Mouse (Mus musculus): ENCODE results near the gene H2-DMb1. TPM values are rescaled to one million over a fixed set of nuclear protein-coding genes. Genes with fewer than 3 reads are reported as not detected.
A peak's percentile ranks its signal among the peaks of the same experiment; 100 is the strongest.

Gene H2-DMb1
- total RNA-seq (2012; rRNA removed), result 60.7 and 67.0 TPM in 2 replicates
- total RNA-seq (2014; rRNA removed), result 77.4 and 102 TPM in 2 replicates
- 147 and 149 TPM in 2 replicates for polyA plus RNA-seq (2012; ENCODE audit: insufficient read length, low read depth)

DNA sequence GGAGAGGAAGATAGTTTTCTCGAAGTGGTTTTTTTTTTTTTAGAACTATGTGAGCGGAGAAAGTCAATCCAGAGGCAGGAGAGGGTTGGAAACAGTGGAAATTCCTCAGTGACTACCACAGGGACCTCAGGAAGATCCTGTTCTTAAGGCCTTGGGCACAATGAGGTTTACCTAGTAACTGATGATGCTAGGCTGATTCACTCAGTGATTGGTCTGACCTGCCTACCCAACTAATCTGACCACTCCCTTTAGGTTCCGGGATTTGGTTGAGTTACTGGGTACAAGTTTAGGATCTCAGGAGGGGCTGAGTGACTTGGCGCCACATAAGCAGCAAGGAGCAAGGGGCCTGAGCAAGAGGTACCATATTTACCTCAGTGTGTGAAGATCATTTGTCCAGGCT is at the start of gene H2-DMb1:
H2-DMb1 (plus strand) TSS at position 150 of the 400 bp plus-strand sequence.
- Histone ChIP-seq H3K4me2 (ENCODE audit: insufficient read depth, low read depth, poor library complexity, severe bottlenecking) (no peak within 1 kb of the TSS), H3K9me3 (replicated peaks; ENCODE audit: low read length) (no peaks in the 10 kb centered on the region), H3K4me1 (ENCODE audit: control insufficient read depth in 1 of 2, insufficient read depth in 2 of 2) (peaks cover 2 to 17% of the 10 kb centered on the region in 2 experiments; a peak in 3 of 4 replicates), H3K27me3 (replicated peaks) (no peaks in the 10 kb centered on the region), H3K79me2 (replicated peaks; ENCODE audit: control insufficient read depth, extremely low read depth, insufficient read depth, poor library complexity, severe bottlenecking) (no peaks in the 10 kb centered on the region), H3K27ac (ENCODE audit: insufficient read depth, low read depth) (no peak within 1 kb of the TSS), H3K9ac (ENCODE audit: insufficient read depth, low read depth) (no peak within 1 kb of the TSS), H3K36me3 (replicated peaks in 1 of 2; ENCODE audit: control insufficient read depth in 1 of 2, insufficient read depth in 1 of 2, low read length in 1 of 2) (peaks cover 5 to 30% of the 10 kb centered on the region in 2 experiments), H3K4me3 (replicated peaks in 1 of 3; ENCODE audit: low read depth in 2 of 3, low read length in 2 of 3, poor library complexity in 1 of 3) (peak within 1 kb of the TSS in 2 of 3 experiments; percentile 37 to 44)
- in situ Hi-C loops (cut with MboI; ENCODE audit: low pct_ligation_motif_present, low pct_unique_long_range_greater_than_20kb, low sequenced_read_pairs) (no loop called here), dilution Hi-C loops (cut with MboI; ENCODE audit: extremely low pct_ligation_motif_present, extremely low pct_unique_long_range_greater_than_20kb, low sequenced_read_pairs) (no loop called here)
- peak; percentile 94 for DNase-seq (ENCODE audit: extremely low read depth)
- TF ChIP-seq USF2 (conservative IDR thresholded peaks at IDR 0.05; ENCODE audit: low read depth, low read length), result no peak
- TF ChIP-seq CHD1 (IDR thresholded peaks at IDR 0.05; ENCODE audit: low read depth, low read length), result no peak
- TF ChIP-seq MEF2A (IDR thresholded peaks at IDR 0.05; ENCODE audit: borderline replicate concordance, low read depth, low read length), result no peak
- TF ChIP-seq POLR2A (IDR thresholded peaks at IDR 0.05; ENCODE audit: low read depth, low read length), result no peak
- no peak for TF ChIP-seq SIN3A (IDR thresholded peaks at IDR 0.05; ENCODE audit: low read length)
- no peak for TF ChIP-seq ETS1 (conservative IDR thresholded peaks at IDR 0.05; ENCODE audit: low read depth, low read length)
- no peak for TF ChIP-seq UBTF (IDR thresholded peaks at IDR 0.05; ENCODE audit: low read depth, low read length)
- TF ChIP-seq NRF1 (IDR thresholded peaks at IDR 0.05; ENCODE audit: low read depth, low read length), result peak; percentile 40
- no peak for TF ChIP-seq USF1 (IDR thresholded peaks at IDR 0.05; ENCODE audit: low read depth, low read length)
- no peak for TF ChIP-seq MAX (IDR thresholded peaks at IDR 0.05; ENCODE audit: low read length)
- no peak for TF ChIP-seq ZC3H11A (IDR thresholded peaks at IDR 0.05; ENCODE audit: low read depth, low read length)
- TF ChIP-seq RAD21 (IDR thresholded peaks at IDR 0.05; ENCODE audit: low read depth, low read length), result no peak
- no peak for TF ChIP-seq NELFE (IDR thresholded peaks at IDR 0.05; ENCODE audit: low read depth, low read length)
- no peak for TF ChIP-seq IRF4 (IDR thresholded peaks at IDR 0.05; ENCODE audit: low read depth, low read length)
- no peak for TF ChIP-seq EP300 (IDR thresholded peaks at IDR 0.05; ENCODE audit: low read length)
- no peak for TF ChIP-seq ZNF384 (IDR thresholded peaks at IDR 0.05; ENCODE audit: low read depth, low read length)
- no peak for TF ChIP-seq PAX5 (IDR thresholded peaks at IDR 0.05; ENCODE audit: low read length)
- no peak for TF ChIP-seq JUND (conservative IDR thresholded peaks at IDR 0.05; ENCODE audit: low read depth, low read length)
- peak; percentile 65 for TF ChIP-seq ELF1 (IDR thresholded peaks at IDR 0.05; ENCODE audit: low read depth, low read length)
- TF ChIP-seq CHD2 (IDR thresholded peaks at IDR 0.05; ENCODE audit: low read length), result peak; percentile 98
- no peak for TF ChIP-seq ZMIZ1 (IDR thresholded peaks at IDR 0.05; ENCODE audit: low read depth, low read length)
- TF ChIP-seq MAFK (IDR thresholded peaks at IDR 0.05; ENCODE audit: insufficient replicate concordance, low read length), result no peak
- no peak for TF ChIP-seq POLR2AphosphoS2 (IDR thresholded peaks at IDR 0.05; ENCODE audit: low read depth, low read length)
- TF ChIP-seq E2F4 (IDR thresholded peaks at IDR 0.05; ENCODE audit: insufficient replicate concordance, low read depth, low read length), result no peak
- TF ChIP-seq MAZ (IDR thresholded peaks at IDR 0.05; ENCODE audit: low read depth, low read length), result no peak
- no peak for TF ChIP-seq MXI1 (IDR thresholded peaks at IDR 0.05; ENCODE audit: low read depth, low read length)
- no peak for TF ChIP-seq KAT2A (IDR thresholded peaks at IDR 0.05; ENCODE audit: insufficient replicate concordance, low read length)
- TF ChIP-seq HCFC1 (IDR thresholded peaks at IDR 0.05; ENCODE audit: low read depth, low read length), result 0 out of 2 replicates have a peak, but pooled peaks have one; percentile 12
- TF ChIP-seq BHLHE40 (IDR thresholded peaks at IDR 0.05; ENCODE audit: low read depth, low read length), result no peak
- no peak for TF ChIP-seq TCF12 (IDR thresholded peaks at IDR 0.05; ENCODE audit: low read depth, low read length)
- TF ChIP-seq MYC (IDR thresholded peaks at IDR 0.05; ENCODE audit: low read depth, low read length), result 0 out of 2 replicates have a peak, but pooled peaks have one; percentile 34
- no peak for TF ChIP-seq RCOR1 (conservative IDR thresholded peaks at IDR 0.05; ENCODE audit: low read depth, low read length)
- TF ChIP-seq SMC3 (IDR thresholded peaks at IDR 0.05; ENCODE audit: low read depth, low read length), result no peak
- peak; percentile 15; the same call in 1 of the 2 replicates for TF ChIP-seq ZKSCAN1 (IDR thresholded peaks at IDR 0.05; ENCODE audit: borderline replicate concordance, low read depth, low read length)
- no peak for TF ChIP-seq CTCF (conservative IDR thresholded peaks at IDR 0.05 in 1 of 2, IDR thresholded peaks at IDR 0.05 in 1 of 2; ENCODE audit: low read depth in 2 of 2, low read length in 2 of 2)
- no peak for TF ChIP-seq GABPA (IDR thresholded peaks at IDR 0.05; ENCODE audit: insufficient replicate concordance, low read depth, low read length)
- 0 out of 2 replicates have a peak, but pooled peaks have one; percentile 30 for TF ChIP-seq TBP (conservative IDR thresholded peaks at IDR 0.05; ENCODE audit: low read depth, low read length)
- no peak for TF ChIP-seq JUN (IDR thresholded peaks at IDR 0.05; ENCODE audit: insufficient read depth, low read depth, low read length)
